Mouse (Mus musculus): ENCODE measurements at regions not wholly inside any gene's neighbourhood (a gene's known extent, or its start where the extent isn't known, plus 50 kb on each side); places are given as distances from the start of the nearest gene placed in this dataset.

DNA sequence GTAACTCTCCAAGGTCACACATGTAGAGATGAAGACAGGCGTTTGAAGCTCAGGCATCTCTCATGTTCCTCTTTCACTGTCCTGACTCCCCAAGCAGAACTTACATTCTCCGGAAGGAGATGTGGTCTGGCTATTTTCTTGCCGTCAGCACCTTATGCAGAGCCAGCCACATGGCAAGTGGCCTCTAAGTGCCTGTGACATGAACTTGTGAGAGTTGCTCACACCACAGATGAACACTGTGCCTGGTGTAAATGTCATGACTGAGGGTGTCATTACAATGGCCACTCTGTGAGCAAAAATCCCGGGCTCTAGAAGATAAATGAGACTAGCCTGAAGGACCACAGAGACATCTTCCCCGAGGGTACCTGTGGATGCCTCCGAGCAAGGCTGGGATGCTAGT lies 328.1 kb downstream of the Osr1 start:
- TF ChIP-seq POLR2A (IDR thresholded peaks at IDR 0.05; ENCODE audit: borderline replicate concordance, extremely low read depth, insufficient read depth, insufficient read length, poor library complexity, severe bottlenecking) (no peak), CTCF (IDR thresholded peaks at IDR 0.05; ENCODE audit: borderline replicate concordance, extremely low read depth, insufficient read depth, insufficient read length) (no peak)
- DNase-seq (ENCODE audit: low read depth): no peak

DNA sequence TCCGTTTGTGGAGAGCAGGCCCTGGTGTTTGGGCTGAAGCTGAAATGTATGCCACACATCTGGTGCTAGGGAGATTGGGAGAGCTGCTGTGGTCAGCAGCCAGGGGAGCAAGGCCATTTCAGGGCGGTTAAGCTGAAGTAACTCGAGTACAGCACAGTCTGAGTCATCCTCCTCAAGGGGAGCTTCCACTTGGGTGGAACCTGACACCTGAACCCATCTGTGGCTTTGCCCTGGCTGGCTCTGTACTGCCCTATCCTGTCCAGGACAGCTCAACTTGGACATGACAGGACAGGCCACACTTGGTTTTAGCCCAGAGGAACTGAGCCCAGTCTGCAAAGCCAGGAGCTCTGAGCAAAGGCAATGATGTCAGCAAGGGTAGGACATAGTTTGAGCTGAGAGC lies 328.5 kb downstream of the Osr1 start:
- TF ChIP-seq CTCF (IDR thresholded peaks at IDR 0.05; ENCODE audit: borderline replicate concordance, extremely low read depth, insufficient read depth, insufficient read length): no peak
- no peak for TF ChIP-seq POLR2A (IDR thresholded peaks at IDR 0.05; ENCODE audit: borderline replicate concordance, extremely low read depth, insufficient read depth, insufficient read length, poor library complexity, severe bottlenecking)
- no peak for DNase-seq (ENCODE audit: low read depth)

- DNase-seq (ENCODE audit: low read depth): no peak
- TF ChIP-seq POLR2A (IDR thresholded peaks at IDR 0.05; ENCODE audit: borderline replicate concordance, extremely low read depth, insufficient read depth, insufficient read length, poor library complexity, severe bottlenecking): no peak
These were observed 332.0 kb downstream of the Osr1 start for GRCm38 (mm10) chr12:9901948-9902347.

DNA sequence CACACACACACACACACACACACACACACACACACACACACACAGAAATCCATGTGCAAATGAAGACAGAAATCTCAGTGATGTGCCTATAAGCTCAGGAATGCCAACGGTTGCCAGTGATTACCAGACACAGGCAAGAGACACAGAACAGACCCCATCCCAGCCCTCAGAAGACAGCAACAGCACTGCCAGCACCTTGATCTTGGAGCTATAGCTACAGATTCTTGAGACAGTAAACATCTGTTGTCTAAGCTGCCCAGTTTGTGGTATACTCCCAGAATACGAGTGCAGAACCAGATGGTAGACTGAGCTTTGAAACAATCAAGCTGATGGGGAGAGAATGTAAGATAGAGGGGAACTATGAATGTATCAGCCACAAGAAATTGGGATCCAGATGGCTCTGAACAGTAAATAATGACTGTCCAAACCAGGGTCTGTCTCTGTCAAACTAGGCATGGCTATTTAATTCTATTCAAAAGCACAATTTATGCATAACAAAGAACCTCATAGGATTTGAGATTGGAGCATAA lies 333.9 kb downstream of the Osr1 start:
- DNase-seq (ENCODE audit: low read depth): peak; percentile 39
- TF ChIP-seq CTCF (IDR thresholded peaks at IDR 0.05; ENCODE audit: borderline replicate concordance, extremely low read depth, insufficient read depth, insufficient read length): no peak
- TF ChIP-seq POLR2A (IDR thresholded peaks at IDR 0.05; ENCODE audit: borderline replicate concordance, extremely low read depth, insufficient read depth, insufficient read length, poor library complexity, severe bottlenecking): no peak

GRCm38 (mm10) chr12:9912333-9912732 lies 342.4 kb downstream of the Osr1 start:
- DNase-seq (ENCODE audit: low read depth): no peak
- TF ChIP-seq POLR2A (IDR thresholded peaks at IDR 0.05; ENCODE audit: borderline replicate concordance, extremely low read depth, insufficient read depth, insufficient read length, poor library complexity, severe bottlenecking) (no peak), CTCF (IDR thresholded peaks at IDR 0.05; ENCODE audit: borderline replicate concordance, extremely low read depth, insufficient read depth, insufficient read length) (no peak)

GRCm38 (mm10) chr12:9915726-9916140 lies 345.8 kb downstream of the Osr1 start:
- TF ChIP-seq POLR2A (IDR thresholded peaks at IDR 0.05; ENCODE audit: borderline replicate concordance, extremely low read depth, insufficient read depth, insufficient read length, poor library complexity, severe bottlenecking) (no peak), CTCF (IDR thresholded peaks at IDR 0.05; ENCODE audit: borderline replicate concordance, extremely low read depth, insufficient read depth, insufficient read length) (no peak)
- DNase-seq (ENCODE audit: low read depth): peak; percentile 42

- no peak for TF ChIP-seq CTCF (IDR thresholded peaks at IDR 0.05; ENCODE audit: borderline replicate concordance, extremely low read depth, insufficient read depth, insufficient read length)
- no peak for TF ChIP-seq POLR2A (IDR thresholded peaks at IDR 0.05; ENCODE audit: borderline replicate concordance, extremely low read depth, insufficient read depth, insufficient read length, poor library complexity, severe bottlenecking)
- peak; percentile 30 for DNase-seq (ENCODE audit: low read depth)
These were observed 348.1 kb downstream of the Osr1 start for GRCm38 (mm10) chr12:9918026-9918425.

GRCm38 (mm10) chr12:9919007-9919406 lies 349.1 kb downstream of the Osr1 start:
- TF ChIP-seq POLR2A (IDR thresholded peaks at IDR 0.05; ENCODE audit: borderline replicate concordance, extremely low read depth, insufficient read depth, insufficient read length, poor library complexity, severe bottlenecking) (no peak), CTCF (IDR thresholded peaks at IDR 0.05; ENCODE audit: borderline replicate concordance, extremely low read depth, insufficient read depth, insufficient read length) (no peak)
- DNase-seq (ENCODE audit: low read depth): no peak

DNA sequence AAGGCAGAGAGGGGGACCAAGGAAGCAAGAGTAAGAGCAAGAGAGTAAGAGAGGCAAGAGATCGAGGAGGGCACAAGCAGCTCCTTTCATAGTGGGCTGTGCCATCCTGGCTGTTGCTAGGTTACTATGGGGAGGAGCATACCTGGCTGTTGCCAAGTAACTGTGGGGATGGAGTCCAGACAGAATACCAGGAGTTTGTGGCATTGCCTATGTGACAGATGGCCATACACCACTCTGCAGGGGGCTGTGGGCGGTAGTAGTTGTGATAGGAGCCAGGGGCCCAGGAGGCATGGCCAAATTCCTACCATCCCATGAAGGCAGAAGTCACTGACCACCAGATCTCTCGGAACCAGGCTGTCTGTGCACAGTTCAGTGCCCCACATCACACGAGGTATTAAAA lies 349.5 kb downstream of the Osr1 start:
- peak; percentile 6 for DNase-seq (ENCODE audit: low read depth)
- no peak for TF ChIP-seq POLR2A (IDR thresholded peaks at IDR 0.05; ENCODE audit: borderline replicate concordance, extremely low read depth, insufficient read depth, insufficient read length, poor library complexity, severe bottlenecking)
- TF ChIP-seq CTCF (IDR thresholded peaks at IDR 0.05; ENCODE audit: borderline replicate concordance, extremely low read depth, insufficient read depth, insufficient read length): no peak

GRCm38 (mm10) chr12:9920401-9920800 lies 350.5 kb downstream of the Osr1 start:
- no peak for TF ChIP-seq POLR2A (IDR thresholded peaks at IDR 0.05; ENCODE audit: borderline replicate concordance, extremely low read depth, insufficient read depth, insufficient read length, poor library complexity, severe bottlenecking)
- TF ChIP-seq CTCF (IDR thresholded peaks at IDR 0.05; ENCODE audit: borderline replicate concordance, extremely low read depth, insufficient read depth, insufficient read length): no peak
- DNase-seq (ENCODE audit: low read depth): no peak

DNA sequence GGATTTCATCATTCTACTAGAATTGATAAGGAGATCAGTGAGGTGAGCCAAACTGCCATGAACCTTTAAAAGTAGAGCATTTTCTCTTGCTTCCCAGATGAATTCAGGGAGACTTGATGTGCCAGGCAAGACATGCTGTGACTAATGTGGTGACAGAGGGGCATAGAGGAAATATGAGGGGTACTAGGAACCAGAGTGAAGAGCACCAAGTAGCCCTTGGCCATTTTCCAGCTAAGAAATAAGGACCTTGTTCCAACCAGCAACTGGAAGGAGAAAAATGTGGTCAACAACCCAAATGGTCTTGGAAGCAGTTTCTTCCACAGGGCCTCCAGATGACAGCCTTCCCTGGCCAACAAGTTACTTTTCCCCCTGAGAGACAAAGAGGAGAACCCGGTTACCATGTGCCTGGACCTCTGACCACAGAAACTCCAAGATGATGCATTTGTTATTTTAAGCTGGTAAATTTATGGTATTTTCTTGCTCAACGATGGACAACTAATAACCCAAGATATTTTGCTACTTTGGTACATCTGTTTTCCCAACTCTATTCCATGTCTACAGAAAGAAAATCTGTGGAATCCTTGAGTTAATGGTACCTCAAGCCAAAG lies 351.8 kb downstream of the Osr1 start:
- no peak for TF ChIP-seq POLR2A (IDR thresholded peaks at IDR 0.05; ENCODE audit: borderline replicate concordance, extremely low read depth, insufficient read depth, insufficient read length, poor library complexity, severe bottlenecking)
- TF ChIP-seq CTCF (IDR thresholded peaks at IDR 0.05; ENCODE audit: borderline replicate concordance, extremely low read depth, insufficient read depth, insufficient read length): no peak
- no peak for DNase-seq (ENCODE audit: low read depth)

DNA sequence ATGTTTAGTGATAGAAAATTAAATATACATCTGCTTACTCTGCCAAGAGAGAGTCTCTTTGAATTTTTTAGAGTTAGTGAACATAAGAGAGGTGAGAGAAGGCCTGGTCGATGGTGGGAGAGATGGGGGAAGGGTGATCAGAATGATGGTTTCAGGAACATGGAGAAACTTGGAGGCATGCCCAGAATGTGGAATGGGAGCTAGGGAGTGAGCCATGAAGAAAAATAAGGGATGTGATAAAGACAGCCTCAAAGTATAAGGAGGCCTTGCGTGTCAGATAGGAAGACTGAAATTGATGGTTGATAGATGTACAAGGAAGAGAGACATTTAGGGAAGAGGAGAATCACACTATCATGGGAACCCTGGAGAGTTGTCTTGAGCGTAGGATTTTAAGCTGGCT lies 354.6 kb downstream of the Osr1 start:
- peak; percentile 11 for DNase-seq (ENCODE audit: low read depth)
- no peak for TF ChIP-seq CTCF (IDR thresholded peaks at IDR 0.05; ENCODE audit: borderline replicate concordance, extremely low read depth, insufficient read depth, insufficient read length)
- TF ChIP-seq POLR2A (IDR thresholded peaks at IDR 0.05; ENCODE audit: borderline replicate concordance, extremely low read depth, insufficient read depth, insufficient read length, poor library complexity, severe bottlenecking): no peak
